Mouse (Mus musculus) brain, embryonic 14.5 days (tissue): ENCODE measurements around the gene Stox2.

ENCODE experiments used
- CTCF ChIP-seq: fragments of 200-500 bp; IDR thresholded peaks from 2 replicates; pipeline ENCODE4 v1.5.1; 2012; ENCODE audit warnings: inconsistent platforms, mild to moderate bottlenecking, moderate library complexity, borderline replicate concordance; ENCODE audit not compliant: insufficient read depth, insufficient read length; ENCODE audit errors: extremely low read depth
- POLR2A ChIP-seq: fragments of 200-500 bp; IDR thresholded peaks from 2 replicates; pipeline ENCODE4 v1.6.1; 2012; ENCODE audit warnings: mild to moderate bottlenecking, inconsistent platforms, borderline replicate concordance; ENCODE audit not compliant: poor library complexity, insufficient read depth, insufficient read length, severe bottlenecking; ENCODE audit errors: extremely low read depth

DNA sequence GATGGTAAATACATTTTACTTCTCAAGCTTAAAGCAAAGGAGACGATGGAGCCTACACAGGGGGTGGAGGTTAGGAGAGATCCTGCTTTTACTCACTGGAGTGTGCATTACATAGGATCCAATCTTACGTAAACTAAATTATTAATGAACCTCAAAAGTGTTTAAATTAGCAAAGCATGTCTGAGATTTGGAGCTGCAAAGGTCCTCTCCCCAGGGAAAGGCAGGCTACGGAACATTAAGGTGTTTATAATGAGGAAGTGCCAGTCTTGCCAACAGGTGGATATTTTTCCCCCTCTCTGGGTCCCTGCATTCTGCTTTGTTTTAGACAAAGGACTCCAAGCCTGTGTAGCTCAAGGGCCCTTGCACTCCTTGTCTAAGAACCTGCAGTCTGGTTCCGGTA is 205.3 kb downstream of the Stox2 start:
- TF ChIP-seq CTCF (no peak), POLR2A (no peak)
